Mouse (Mus musculus): ENCODE measurements around the gene Zfp830. TPM values are rescaled to one million over a fixed set of nuclear protein-coding genes. Genes with fewer than 3 reads are reported as not detected.

Zfp830 gene
- total RNA-seq, 2 experiments from 2014 or later: 13.9 to 39.9 TPM

Other genes with a start within 250 kb of the Zfp830 start
- gene Cct6b, start within 50 bp of the Zfp830 start, total RNA-seq (2015): 0.11 TPM in 1 of 2 replicates, not detected in the other
- not detected in 2 replicates for gene Cct6b, start within 50 bp of the Zfp830 start, total RNA-seq (2017)
- gene Lig3, start 16.8 kb downstream of the Zfp830 start, total RNA-seq (2015): 14.0 and 15.7 TPM in 2 replicates
- gene Lig3, start 16.8 kb downstream of the Zfp830 start, total RNA-seq (2017): 17.7 and 20.3 TPM in 2 replicates
- gene Rffl, start 106.9 kb downstream of the Zfp830 start, total RNA-seq (2015): 20.5 and 26.7 TPM in 2 replicates
- gene Rffl, start 106.9 kb downstream of the Zfp830 start, total RNA-seq (2017): 20.1 and 25.4 TPM in 2 replicates
- 7.1 and 7.9 TPM in 2 replicates for gene Rad51d, start 126.3 kb downstream of the Zfp830 start, total RNA-seq (2015)
- gene Rad51d, start 126.3 kb downstream of the Zfp830 start, total RNA-seq (2017): 8.8 and 10.3 TPM in 2 replicates
- gene Fndc8, start 127.8 kb downstream of the Zfp830 start, total RNA-seq (2015): not detected in 2 replicates
- gene Fndc8, start 127.8 kb downstream of the Zfp830 start, total RNA-seq (2017): not detected in 2 replicates
- gene Nle1, start 144.1 kb downstream of the Zfp830 start, total RNA-seq (2015): 4.7 TPM in 2 replicates
- 2.6 and 3.1 TPM in 2 replicates for gene Nle1, start 144.1 kb downstream of the Zfp830 start, total RNA-seq (2017)
- gene Unc45b, start 146.2 kb downstream of the Zfp830 start, total RNA-seq (2015): not detected in 2 replicates
- not detected in 2 replicates for gene Unc45b, start 146.2 kb downstream of the Zfp830 start, total RNA-seq (2017)
- gene Slfn5, start 187.0 kb downstream of the Zfp830 start, total RNA-seq (2015): 60.7 and 62.4 TPM in 2 replicates
- 112 and 116 TPM in 2 replicates for gene Slfn5, start 187.0 kb downstream of the Zfp830 start, total RNA-seq (2017)
- 39.4 and 40.0 TPM in 2 replicates for gene Slfn9, start 227.5 kb downstream of the Zfp830 start, total RNA-seq (2015)
- gene Slfn9, start 227.5 kb downstream of the Zfp830 start, total RNA-seq (2017): 39.5 and 40.9 TPM in 2 replicates